Mouse (Mus musculus) forebrain, embryonic 11.5 days (tissue): ENCODE data around the gene Naip6. TPM values are rescaled to one million over a fixed set of nuclear protein-coding genes. Genes with fewer than 3 reads are reported as not detected.
"Not testable (repeated sequence)": the region's sequence is repeated elsewhere in the genome, so short reads cannot be mapped to it uniquely, and the experiment has no call there.

ENCODE experiments used
- ATAC-seq: fragments of 200-750 bp; cut with Nextera tagmentation; replicated peaks from 2 replicates; pipeline ENCODE4 v1.8.0; 2017; ENCODE audit warnings: moderate TSS enrichment; ENCODE audit not compliant: low FRiP score
- DNase-seq: peaks from one replicate; pipeline ENCODE4 v3.0.0-alpha.2; 2017; ENCODE audit warnings: low spot score
- H3K27ac ChIP-seq: fragments of 300-500 bp; sonication (generic); 2 replicates; pipeline ENCODE4 v1.5.1; 2014; ENCODE audit warnings: low read depth, low read length
- H3K27me3 ChIP-seq: fragments of 300-500 bp; sonication (generic); 2 replicates; pipeline ENCODE4 v1.6.1; 2014; ENCODE audit warnings: mild to moderate bottlenecking, low read length, mixed read lengths; ENCODE audit not compliant: control insufficient read depth, insufficient read depth
- H3K36me3 ChIP-seq: fragments of 300-500 bp; sonication (generic); 2 replicates; pipeline ENCODE4 v1.6.1; 2014; ENCODE audit warnings: mild to moderate bottlenecking, low read length, moderate library complexity, mixed read lengths; ENCODE audit not compliant: control insufficient read depth, insufficient read depth
- H3K4me1 ChIP-seq: fragments of 300-500 bp; sonication (generic); replicated peaks from 2 replicates; pipeline ENCODE4 v1.6.1; 2014; ENCODE audit warnings: low read length, mixed read lengths; ENCODE audit not compliant: control insufficient read depth, insufficient read depth
- H3K4me2 ChIP-seq: fragments of 300-500 bp; sonication (generic); 2 replicates; pipeline ENCODE4 v1.6.1; 2014; ENCODE audit warnings: low read depth, mild to moderate bottlenecking, low read length, moderate library complexity, mixed read lengths; ENCODE audit not compliant: severe bottlenecking
- H3K4me3 ChIP-seq: fragments of 300-500 bp; sonication (generic); 2 replicates; pipeline ENCODE4 v1.5.1; 2014; ENCODE audit warnings: low read depth, low read length
- H3K9ac ChIP-seq: fragments of 300-500 bp; sonication (generic); 2 replicates; pipeline ENCODE4 v1.6.1; 2014; ENCODE audit warnings: low read length
- H3K9me3 ChIP-seq: fragments of 300-500 bp; sonication (generic); 2 replicates; pipeline ENCODE4 v1.6.1; 2016; ENCODE audit warnings: low read length, mixed read lengths; ENCODE audit not compliant: control insufficient read depth
- WGBS: fragments of 180-500 bp; shearing (Covaris S2); extraction: QIAGEN DNeasy Blood & Tissue Kit; methylation state at CpG from one replicate; pipeline ENCODE4 v1.1.7; 2014; 5-methylcytosine and 5-hydroxymethylcytosine counted together
- polyA plus RNA-seq: library from polyadenylated mRNA; unstranded; fragments of >200 nt; fragmentation: Nextera tagmentation; extraction: Ambion mirVana; gene quantifications from 2 replicates; pipeline ENCODE4 v1.2.1, GENCODE M21; 2014

Naip6 gene
- 0.04 and 0.05 TPM in 2 replicates for polyA plus RNA-seq

- H3K4me1 ChIP-seq, H3K9ac ChIP-seq, ATAC-seq, H3K9me3 ChIP-seq, H3K4me2 ChIP-seq, H3K36me3 ChIP-seq, H3K27me3 ChIP-seq, DNase-seq, H3K4me3 ChIP-seq, H3K27ac ChIP-seq: not testable (repeated sequence)
- WGBS = 80% methylated on average over 5 of the region's 6 CpGs
Measured at GRCm38 (mm10) chr13:100317256-100317893, at the start of gene Naip6. Gene Naip6, minus strand, starts transcription at chr13:100317674.

GRCm38 (mm10) chr13:100352315-100352714, 34.8 kb upstream of the Naip6 start:
- not testable (repeated sequence) for H3K9me3 ChIP-seq, H3K27me3 ChIP-seq, H3K27ac ChIP-seq, H3K36me3 ChIP-seq, ATAC-seq, H3K4me1 ChIP-seq, H3K9ac ChIP-seq, DNase-seq, H3K4me3 ChIP-seq, H3K4me2 ChIP-seq
- 88% methylated on average over 2 of the region's 2 CpGs for WGBS

GRCm38 (mm10) chr13:100349510-100350173, 32.2 kb upstream of the Naip6 start:
- 57% methylated on average over 1 of the region's 2 CpGs for WGBS
- H3K4me3 ChIP-seq, H3K4me1 ChIP-seq, H3K36me3 ChIP-seq, H3K4me2 ChIP-seq, H3K27me3 ChIP-seq, H3K9me3 ChIP-seq, H3K27ac ChIP-seq, ATAC-seq, DNase-seq, H3K9ac ChIP-seq: not testable (repeated sequence)

GRCm38 (mm10) chr13:100341822-100342221, 24.3 kb upstream of the Naip6 start:
- no peaks in the 10 kb centered on the region for H3K4me1 ChIP-seq
- DNase-seq = no peak
- no peaks in the 10 kb centered on the region for H3K27me3 ChIP-seq
- H3K4me2 ChIP-seq = no peak overlapping the region
- H3K9me3 ChIP-seq = no peaks in the 10 kb centered on the region
- no peak overlapping the region for H3K27ac ChIP-seq
- H3K36me3 ChIP-seq = no peaks in the 10 kb centered on the region
- no peak for ATAC-seq
- no peak overlapping the region for H3K4me3 ChIP-seq
- 76% methylated on average over 2 of the region's 2 CpGs for WGBS
- no peak overlapping the region for H3K9ac ChIP-seq

- H3K4me3 ChIP-seq, ATAC-seq, H3K27ac ChIP-seq, H3K4me2 ChIP-seq, H3K9me3 ChIP-seq, H3K27me3 ChIP-seq, H3K9ac ChIP-seq, H3K36me3 ChIP-seq, DNase-seq, H3K4me1 ChIP-seq: not testable (repeated sequence)
- 52% methylated on average over 5 of the region's 5 CpGs for WGBS
Measured at GRCm38 (mm10) chr13:100331728-100332127, 14.3 kb upstream of the Naip6 start.

- not testable (repeated sequence) for H3K9me3 ChIP-seq, H3K4me3 ChIP-seq, H3K27me3 ChIP-seq, H3K9ac ChIP-seq, H3K4me1 ChIP-seq, ATAC-seq, H3K36me3 ChIP-seq, DNase-seq, H3K27ac ChIP-seq, H3K4me2 ChIP-seq
- WGBS = 38% methylated on average over 1 of the region's 1 CpGs
Measured at GRCm38 (mm10) chr13:100328899-100329298, 11.4 kb upstream of the Naip6 start.

GRCm38 (mm10) chr13:100328029-100328428, 10.6 kb upstream of the Naip6 start:
- ATAC-seq, H3K27me3 ChIP-seq, H3K4me3 ChIP-seq, DNase-seq, H3K36me3 ChIP-seq, H3K4me1 ChIP-seq, H3K27ac ChIP-seq, H3K9ac ChIP-seq, H3K9me3 ChIP-seq, H3K4me2 ChIP-seq: not testable (repeated sequence)
- WGBS = 85% methylated on average over 2 of the region's 2 CpGs

GRCm38 (mm10) chr13:100322266-100322837, 4.9 kb upstream of the Naip6 start:
- not testable (repeated sequence) for H3K36me3 ChIP-seq, H3K4me2 ChIP-seq, H3K4me3 ChIP-seq, ATAC-seq, DNase-seq, H3K27me3 ChIP-seq, H3K9ac ChIP-seq, H3K4me1 ChIP-seq, H3K9me3 ChIP-seq, H3K27ac ChIP-seq
- 88% methylated on average over 3 of the region's 3 CpGs for WGBS
